Mouse (Mus musculus) liver, adult 2 months (tissue): ENCODE measurements around the gene Tvp23b.

ENCODE experiments used
- CTCF ChIP-seq: fragments of 200-500 bp; IDR thresholded peaks from 2 replicates; pipeline ENCODE4 v1.5.1; 2011; ENCODE audit warnings: low read depth, low read length, control low read depth
- POLR2A ChIP-seq: fragments of 200-500 bp; IDR thresholded peaks from 2 replicates; pipeline ENCODE4 v1.6.1; 2011; ENCODE audit warnings: low read length, control low read depth; ENCODE audit not compliant: insufficient read depth; ENCODE audit errors: extremely low read depth

DNA sequence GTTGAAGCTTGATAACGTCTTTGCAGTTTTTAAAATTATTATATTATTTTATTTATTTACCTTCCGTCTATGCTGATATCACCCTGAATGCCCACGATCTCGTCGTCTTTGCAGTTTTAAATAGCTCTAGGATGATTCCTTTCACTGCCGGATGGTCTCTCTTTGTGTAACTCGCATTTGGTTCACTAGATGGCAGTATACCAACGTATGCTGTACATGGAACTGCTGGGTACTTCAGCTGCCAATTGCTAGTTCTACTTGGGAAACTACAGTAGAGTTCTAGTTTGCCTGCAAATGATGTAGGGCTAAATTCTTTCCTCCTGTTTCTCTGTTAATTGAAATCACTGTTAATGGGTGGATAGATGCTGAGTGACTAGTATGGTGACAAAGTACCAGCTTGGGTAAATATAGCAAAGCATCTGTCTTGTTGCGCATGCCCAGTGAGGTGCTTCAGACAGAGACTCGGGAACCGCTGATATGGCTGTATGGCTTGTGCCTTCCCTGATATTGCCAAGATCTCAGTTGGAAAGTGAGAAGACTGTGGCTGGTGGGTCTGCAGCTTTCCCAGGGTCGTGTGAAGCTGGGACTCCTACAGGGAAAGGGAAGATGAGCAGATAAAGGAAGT is 22.6 kb downstream of the Tvp23b start:
- no peak for TF ChIP-seq POLR2A
- peak; percentile 56 for TF ChIP-seq CTCF
